Mouse (Mus musculus) c-Kit-positive CD71-positive TER-119-positive erythroid progenitor cells, embryonic 14.5 days (primary cell): ENCODE measurements around the gene Olfr734.

ENCODE experiments used
- DNase-seq: peaks from one replicate; pipeline ENCODE4 v3.0.0-alpha.2; 2013; ENCODE audit warnings: low spot score

Gene Olfr734

GRCm38 (mm10) chr14:50326661-50327060 is at the start of gene Olfr734:
Gene Olfr734 (minus strand): TSS chr14:50326761.
- no peak for DNase-seq

GRCm38 (mm10) chr14:50363561-50363960 is 37.0 kb upstream of the Olfr734 start:
- DNase-seq = no peak

GRCm38 (mm10) chr14:50360480-50360879 is 33.9 kb upstream of the Olfr734 start:
- no peak for DNase-seq

- DNase-seq = no peak
These were observed 31.0 kb upstream of the Olfr734 start, which contains the start of gene Tlr11 for GRCm38 (mm10) chr14:50357593-50357992. Gene Tlr11 (plus strand): TSS chr14:50357914.

GRCm38 (mm10) chr14:50356725-50357124 is 30.2 kb upstream of the Olfr734 start:
- no peak for DNase-seq

GRCm38 (mm10) chr14:50352438-50352837 is 25.9 kb upstream of the Olfr734 start:
- peak; percentile 1 for DNase-seq

- no peak for DNase-seq
These were observed 22.2 kb upstream of the Olfr734 start, which contains the start of gene Olfr735 for GRCm38 (mm10) chr14:50348796-50349195. Gene Olfr735 (minus strand): TSS chr14:50348872.

GRCm38 (mm10) chr14:50301422-50301821 is 25.1 kb downstream of the Olfr734 start, which contains the start of gene Olfr733:
Gene Olfr733 (minus strand): TSS chr14:50301522.
- no peak for DNase-seq

- DNase-seq = no peak
These were observed 42.5 kb downstream of the Olfr734 start, which contains the start of gene Olfr732 for GRCm38 (mm10) chr14:50284106-50284505. Gene Olfr732 (minus strand): TSS chr14:50284206.
